Mouse (Mus musculus): ENCODE measurements around the gene Gm10663. TPM values are rescaled to one million over a fixed set of nuclear protein-coding genes. Genes with fewer than 3 reads are reported as not detected.

The Gm10663 gene
- polyA plus RNA-seq (2015; fragmentation: Nextera tagmentation; extraction: Ambion mirVana): not detected in 2 replicates

GRCm38 (mm10) chr8:65074733-65075132 lies at the start of gene Gm10663:
Gene Gm10663 (plus strand): TSS chr8:65075033.

GRCm38 (mm10) chr8:65037117-65037533 lies 37.7 kb upstream of the Gm10663 start, which contains the start of gene Apela:
Gene Apela (minus strand): TSS chr8:65037336.

Other genes with a start within 250 kb of the Gm10663 start
- gene Klhl2, start 225.0 kb upstream of the Gm10663 start, polyA plus RNA-seq (2015; fragmentation: Nextera tagmentation; extraction: Ambion mirVana): 5.8 and 6.5 TPM in 2 replicates
- 28.6 and 31.4 TPM in 2 replicates for gene Tmem192, start 127.8 kb upstream of the Gm10663 start, polyA plus RNA-seq (2015; fragmentation: Nextera tagmentation; extraction: Ambion mirVana)
- gene Trim75, start 87.2 kb upstream of the Gm10663 start, polyA plus RNA-seq (2015; fragmentation: Nextera tagmentation; extraction: Ambion mirVana): not detected in 2 replicates
- gene Trim61, start 56.5 kb upstream of the Gm10663 start, polyA plus RNA-seq (2015; fragmentation: Nextera tagmentation; extraction: Ambion mirVana): 0.08 and 0.16 TPM in 2 replicates
- not detected in 2 replicates for gene Trim60, start 56.4 kb upstream of the Gm10663 start, polyA plus RNA-seq (2015; fragmentation: Nextera tagmentation; extraction: Ambion mirVana)
- 5.8 and 7.0 TPM in 2 replicates for gene Apela, start 37.7 kb upstream of the Gm10663 start, polyA plus RNA-seq (2015; fragmentation: Nextera tagmentation; extraction: Ambion mirVana)
- gene BC030870, start 54.5 kb downstream of the Gm10663 start, polyA plus RNA-seq (2015; fragmentation: Nextera tagmentation; extraction: Ambion mirVana): not detected in 2 replicates